Mouse (Mus musculus) erythroblast, embryonic 14.5 days (primary cell): ENCODE results near the gene Pld2.

Source experiments
- GATA1 ChIP-seq: IDR thresholded peaks from 2 replicates; pipeline ENCODE4 v1.6.1; 2012; ENCODE audit warnings: low read length, inconsistent platforms, mixed read lengths
- TAL1 ChIP-seq: IDR thresholded peaks from 3 replicates; pipeline ENCODE4 v1.6.1; 2012; ENCODE audit warnings: low read length, inconsistent platforms, mixed read lengths

GRCm38 (mm10) chr11:70596094-70596493 is 56.2 kb downstream of the Pld2 start:
- no peak for TF ChIP-seq TAL1
- no peak for TF ChIP-seq GATA1
